Mouse (Mus musculus) brain, embryonic 14.5 days (tissue): ENCODE measurements around the gene Phf19.

Experiments used
- CTCF ChIP-seq: fragments of 200-500 bp; IDR thresholded peaks from 2 replicates; pipeline ENCODE4 v1.5.1; 2012; ENCODE audit warnings: inconsistent platforms, mild to moderate bottlenecking, moderate library complexity, borderline replicate concordance; ENCODE audit not compliant: insufficient read depth, insufficient read length; ENCODE audit errors: extremely low read depth
- POLR2A ChIP-seq: fragments of 200-500 bp; IDR thresholded peaks from 2 replicates; pipeline ENCODE4 v1.6.1; 2012; ENCODE audit warnings: mild to moderate bottlenecking, inconsistent platforms, borderline replicate concordance; ENCODE audit not compliant: poor library complexity, insufficient read depth, insufficient read length, severe bottlenecking; ENCODE audit errors: extremely low read depth

DNA sequence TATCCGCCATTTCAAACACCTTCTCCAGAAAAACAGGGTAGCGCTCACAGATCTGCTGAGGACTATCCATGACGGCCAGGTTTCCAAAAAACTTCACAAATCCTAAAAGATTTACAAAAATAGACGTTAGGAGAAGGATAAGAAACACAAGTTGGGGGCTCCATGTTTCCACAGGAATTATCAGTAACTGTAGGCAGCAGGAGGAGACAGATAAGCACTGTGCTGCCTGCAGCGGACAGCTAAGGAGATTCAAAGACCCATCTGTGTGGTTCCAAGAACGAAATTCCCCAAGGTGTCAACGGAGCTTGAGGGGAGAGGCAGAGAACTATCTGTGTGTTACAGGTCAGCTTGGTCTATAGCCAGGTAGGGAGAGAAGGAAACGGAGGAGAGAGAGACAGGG is 56.1 kb downstream of the Phf19 start:
- TF ChIP-seq CTCF (no peak), POLR2A (no peak)
